Mouse (Mus musculus): ENCODE results near the gene Apaf1. TPM values are rescaled to one million over a fixed set of nuclear protein-coding genes. Genes with fewer than 3 reads are reported as not detected.
A peak's percentile ranks its signal among the peaks of the same experiment; 100 is the strongest.

Gene Apaf1
- polyA plus RNA-seq, 1 experiment from 2014 or later, result 6.8 TPM

DNA sequence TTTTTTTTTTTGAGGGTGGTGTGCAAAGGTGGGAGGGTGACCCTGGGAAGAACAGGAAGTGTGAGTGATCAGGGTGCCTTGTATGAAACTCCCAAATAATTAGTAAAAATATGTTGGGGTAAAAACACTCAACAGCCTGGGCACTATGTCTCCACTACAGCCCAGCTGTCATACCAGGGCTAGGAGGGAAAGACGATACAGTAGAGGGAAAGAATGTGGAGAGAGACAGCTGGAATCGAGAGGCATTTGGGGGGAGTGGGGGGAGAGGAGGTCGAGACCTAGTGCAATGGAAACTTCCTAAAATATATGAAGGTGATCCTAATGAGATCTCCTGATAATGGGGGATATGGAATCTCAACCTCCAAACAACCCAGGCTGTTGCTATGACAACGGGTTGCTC lies 27.3 kb upstream of the Apaf1 start:
- no peak for ATAC-seq (ENCODE audit: low read depth)
- no peak overlapping the region for H3K27ac ChIP-seq
- 61% methylated on average over 4 of the region's 4 CpGs for WGBS (ENCODE audit: insufficient replicate concordance)

DNA sequence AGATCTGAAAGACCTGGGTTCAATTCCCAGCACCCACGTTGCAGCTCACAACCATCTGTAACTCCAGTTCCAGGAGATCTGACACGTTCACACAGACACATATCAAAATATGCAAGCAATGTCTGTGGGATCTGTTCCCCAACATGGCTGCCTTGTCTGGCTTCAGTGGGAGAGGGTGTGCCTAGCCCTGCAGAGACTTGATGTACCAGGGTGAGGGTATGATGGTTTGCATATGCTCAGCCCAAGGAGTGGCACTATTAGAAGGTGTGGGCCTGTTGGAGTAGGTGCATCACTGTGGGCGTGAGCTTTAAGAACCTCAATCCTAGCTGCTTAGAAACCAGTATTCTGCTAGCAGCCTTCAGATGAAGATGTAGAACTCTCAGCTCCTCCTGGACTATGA lies 23.4 kb upstream of the Apaf1 start:
- H3K4me1 ChIP-seq (replicated peaks), result no peaks in the 10 kb centered on the region
- no peak overlapping the region for H3K4me3 ChIP-seq (replicated peaks)
- H3K27ac ChIP-seq, result no peak overlapping the region
- H3K4me2 ChIP-seq, result no peak overlapping the region
- H3K9me3 ChIP-seq (replicated peaks), result no peaks in the 10 kb centered on the region
- WGBS (ENCODE audit: insufficient replicate concordance), result 62% methylated on average over 3 of the region's 3 CpGs
- no peak overlapping the region for H3K9ac ChIP-seq
- no peak for ATAC-seq (ENCODE audit: low read depth)
- no peaks in the 10 kb centered on the region for H3K27me3 ChIP-seq
- DNase-seq, result no peak
- H3K36me3 ChIP-seq, result no peaks in the 10 kb centered on the region

More for the DNA sequence above, 27.3 kb upstream of the Apaf1 start:
- Histone ChIP-seq H3K4me1 (replicated peaks) (no peaks in the 10 kb centered on the region), H3K9ac (no peak overlapping the region), H3K4me3 (replicated peaks) (no peak overlapping the region), H3K36me3 (peaks cover 23% of the 10 kb centered on the region), H3K4me2 (no peak overlapping the region), H3K9me3 (replicated peaks) (no peaks in the 10 kb centered on the region), H3K27me3 (no peaks in the 10 kb centered on the region)
- no peak for DNase-seq

DNA sequence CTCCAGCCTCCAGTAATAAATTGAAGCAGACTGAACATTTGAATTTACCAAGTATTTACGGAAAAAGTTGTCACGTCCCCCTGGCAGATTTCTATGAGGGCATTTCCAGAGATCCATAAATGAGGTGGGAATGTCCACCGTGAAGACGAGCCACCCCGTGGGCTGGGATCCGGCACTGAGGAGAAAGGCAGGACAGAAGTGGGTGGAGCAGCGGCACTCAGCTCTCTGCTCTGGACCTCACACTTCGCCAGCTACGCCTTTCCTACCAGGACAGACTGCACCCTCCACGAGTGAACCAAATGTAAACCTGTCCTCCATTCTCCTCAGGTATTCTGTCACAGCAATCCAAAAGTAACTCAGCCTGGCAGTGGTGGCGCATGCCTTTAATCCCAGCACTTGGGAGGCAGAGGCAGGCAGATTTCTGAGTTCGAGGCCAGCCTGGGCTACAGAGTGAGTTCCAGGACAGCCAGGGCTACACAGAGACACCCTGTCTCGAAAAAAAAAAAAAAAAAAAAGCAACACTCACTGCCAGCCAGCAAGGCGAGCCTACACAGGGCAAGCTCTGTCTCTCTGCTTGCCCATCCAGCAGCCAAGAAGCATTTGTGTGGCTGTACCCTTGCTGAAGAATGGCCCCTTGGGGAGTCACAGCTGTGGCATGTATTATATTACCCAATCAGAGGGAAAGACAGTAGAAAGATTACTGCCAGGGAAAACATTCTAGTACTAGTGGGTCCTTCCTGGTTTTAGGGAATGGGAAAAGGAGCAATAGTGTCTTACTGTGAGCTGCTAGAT lies 20.4 kb upstream of the Apaf1 start:
- Histone ChIP-seq H3K27ac (no peak overlapping the region), H3K36me3 (no peaks in the 10 kb centered on the region), H3K4me2 (no peak overlapping the region), H3K4me1 (replicated peaks) (no peaks in the 10 kb centered on the region), H3K9me3 (replicated peaks) (no peaks in the 10 kb centered on the region), H3K4me3 (replicated peaks) (no peak overlapping the region), H3K27me3 (no peaks in the 10 kb centered on the region), H3K9ac (no peak overlapping the region)
- WGBS (ENCODE audit: insufficient replicate concordance), result 76% methylated on average over 14 of the region's 14 CpGs
- DNase-seq (no peak), ATAC-seq (ENCODE audit: low read depth) (no peak)

DNA sequence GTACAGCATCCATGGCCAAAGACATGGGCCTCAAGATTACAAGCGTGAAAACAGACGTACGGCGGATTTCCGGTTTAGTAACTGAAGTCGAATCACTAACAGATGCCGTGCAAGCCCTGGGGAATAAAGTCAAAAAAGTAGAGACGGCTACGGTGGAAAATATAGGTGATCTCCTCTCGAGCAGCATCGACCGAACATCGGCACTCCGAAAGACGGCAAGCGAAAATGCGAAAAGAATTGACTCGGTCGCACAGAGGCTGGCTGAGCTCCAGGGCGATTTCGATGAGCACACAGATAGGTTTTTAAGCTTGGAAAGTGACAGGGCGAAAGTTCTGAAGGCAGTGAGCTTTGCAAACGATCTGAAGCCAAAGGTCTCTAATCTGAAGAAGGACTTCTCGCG lies 19.4 kb upstream of the Apaf1 start:
- H3K36me3 ChIP-seq, result no peaks in the 10 kb centered on the region
- no peaks in the 10 kb centered on the region for H3K4me1 ChIP-seq (replicated peaks)
- no peaks in the 10 kb centered on the region for H3K9me3 ChIP-seq (replicated peaks)
- 86% methylated on average over 25 of the region's 25 CpGs for WGBS (ENCODE audit: insufficient replicate concordance)
- H3K27ac ChIP-seq, result no peak overlapping the region
- no peak overlapping the region for H3K9ac ChIP-seq
- H3K4me2 ChIP-seq, result no peak overlapping the region
- no peaks in the 10 kb centered on the region for H3K27me3 ChIP-seq
- ATAC-seq (ENCODE audit: low read depth) (no peak), DNase-seq (no peak)
- no peak overlapping the region for H3K4me3 ChIP-seq (replicated peaks)

DNA sequence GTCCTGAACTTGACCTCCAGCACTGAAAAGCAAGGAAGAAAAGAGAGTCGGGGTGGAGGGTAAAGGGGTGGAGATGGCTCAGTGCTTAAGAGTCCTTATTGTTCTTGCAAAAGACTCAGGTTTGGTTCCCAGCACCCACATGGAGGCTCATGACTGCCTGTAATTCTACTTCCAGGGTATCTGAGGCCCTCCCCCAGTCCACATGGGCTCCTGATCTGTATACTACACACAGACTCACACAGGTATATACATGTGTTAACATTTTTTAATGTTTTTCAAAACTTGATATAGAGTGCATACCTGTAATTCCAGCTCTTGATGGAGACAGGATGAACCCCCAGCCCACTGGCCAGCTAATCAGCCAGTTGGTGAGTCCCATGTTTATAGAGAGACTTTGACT lies 17.5 kb upstream of the Apaf1 start:
- no peak overlapping the region for H3K27ac ChIP-seq
- H3K4me1 ChIP-seq (replicated peaks), result no peaks in the 10 kb centered on the region
- no peak for DNase-seq
- no peak overlapping the region for H3K4me2 ChIP-seq
- no peak for ATAC-seq (ENCODE audit: low read depth)
- no peaks in the 10 kb centered on the region for H3K27me3 ChIP-seq
- H3K9me3 ChIP-seq (replicated peaks), result no peaks in the 10 kb centered on the region
- no peak overlapping the region for H3K4me3 ChIP-seq (replicated peaks)
- 86% methylated on average over 1 of the region's 1 CpGs for WGBS (ENCODE audit: insufficient replicate concordance)
- H3K9ac ChIP-seq, result no peak overlapping the region
- no peaks in the 10 kb centered on the region for H3K36me3 ChIP-seq

DNA sequence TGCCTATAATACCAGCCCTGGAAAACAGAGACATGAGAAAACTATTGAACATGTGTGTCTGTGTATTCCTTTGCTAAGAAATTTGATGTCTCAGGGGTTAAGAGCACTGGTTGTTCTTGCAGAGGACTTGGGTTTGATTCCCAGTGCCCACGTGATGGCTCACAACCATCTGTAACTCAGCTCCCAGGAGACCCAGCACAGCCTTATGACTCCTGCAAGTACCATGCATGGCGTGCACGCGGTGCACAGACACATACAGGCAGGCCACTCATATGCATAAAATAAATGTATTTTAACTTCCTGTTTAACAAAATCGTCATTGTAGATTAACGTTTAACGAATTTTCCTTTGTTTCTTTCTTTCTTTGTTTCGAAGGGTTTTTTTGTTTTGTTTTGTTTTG lies 15.5 kb upstream of the Apaf1 start:
- no peaks in the 10 kb centered on the region for H3K36me3 ChIP-seq
- no peaks in the 10 kb centered on the region for H3K27me3 ChIP-seq
- 84% methylated on average over 8 of the region's 8 CpGs for WGBS (ENCODE audit: insufficient replicate concordance)
- H3K9me3 ChIP-seq (replicated peaks), result no peaks in the 10 kb centered on the region
- no peak overlapping the region for H3K4me3 ChIP-seq (replicated peaks)
- DNase-seq, result no peak
- H3K9ac ChIP-seq, result no peak overlapping the region
- H3K4me1 ChIP-seq (replicated peaks), result no peaks in the 10 kb centered on the region
- H3K4me2 ChIP-seq, result no peak overlapping the region
- no peak for ATAC-seq (ENCODE audit: low read depth)
- H3K27ac ChIP-seq, result no peak overlapping the region

GRCm38 (mm10) chr10:91094251-91095104 lies 11.9 kb upstream of the Apaf1 start:
- Histone ChIP-seq H3K9ac (no peak overlapping the region), H3K27ac (no peak overlapping the region), H3K4me1 (replicated peaks) (no peaks in the 10 kb centered on the region), H3K4me3 (replicated peaks) (no peak overlapping the region), H3K4me2 (no peak overlapping the region), H3K27me3 (no peaks in the 10 kb centered on the region), H3K9me3 (replicated peaks) (no peaks in the 10 kb centered on the region), H3K36me3 (no peaks in the 10 kb centered on the region)
- 61% methylated on average over 15 of the region's 15 CpGs for WGBS (ENCODE audit: insufficient replicate concordance)
- DNase-seq, result no peak
- ATAC-seq (ENCODE audit: low read depth), result no peak

GRCm38 (mm10) chr10:91092812-91093211 lies 10.2 kb upstream of the Apaf1 start:
- Histone ChIP-seq H3K36me3 (no peaks in the 10 kb centered on the region), H3K4me1 (replicated peaks) (no peaks in the 10 kb centered on the region), H3K27ac (no peak overlapping the region), H3K9ac (no peak overlapping the region), H3K4me3 (replicated peaks) (no peak overlapping the region), H3K4me2 (no peak overlapping the region), H3K27me3 (no peaks in the 10 kb centered on the region), H3K9me3 (replicated peaks) (no peaks in the 10 kb centered on the region)
- no peak for DNase-seq
- ATAC-seq (ENCODE audit: low read depth), result no peak
- 76% methylated on average over 4 of the region's 4 CpGs for WGBS (ENCODE audit: insufficient replicate concordance)

GRCm38 (mm10) chr10:91083393-91083927 lies 890 bp upstream of the Apaf1 start:
- no peak for DNase-seq
- Histone ChIP-seq H3K4me1 (replicated peaks) (peaks cover 22% of the 10 kb centered on the region), H3K9me3 (replicated peaks) (no peaks in the 10 kb centered on the region), H3K27ac (0 out of 2 replicates have a peak overlapping the region, but pooled peaks have one; percentile 63), H3K4me3 (replicated peaks) (peak overlapping the region; percentile 98), H3K4me2 (peak overlapping the region; percentile 95), H3K27me3 (no peaks in the 10 kb centered on the region), H3K36me3 (peaks cover 10% of the 10 kb centered on the region), H3K9ac (peak overlapping the region; percentile 82)
- 40% methylated on average over 12 of the region's 12 CpGs for WGBS (ENCODE audit: insufficient replicate concordance)
- ATAC-seq (ENCODE audit: low read depth), result no peak

DNA sequence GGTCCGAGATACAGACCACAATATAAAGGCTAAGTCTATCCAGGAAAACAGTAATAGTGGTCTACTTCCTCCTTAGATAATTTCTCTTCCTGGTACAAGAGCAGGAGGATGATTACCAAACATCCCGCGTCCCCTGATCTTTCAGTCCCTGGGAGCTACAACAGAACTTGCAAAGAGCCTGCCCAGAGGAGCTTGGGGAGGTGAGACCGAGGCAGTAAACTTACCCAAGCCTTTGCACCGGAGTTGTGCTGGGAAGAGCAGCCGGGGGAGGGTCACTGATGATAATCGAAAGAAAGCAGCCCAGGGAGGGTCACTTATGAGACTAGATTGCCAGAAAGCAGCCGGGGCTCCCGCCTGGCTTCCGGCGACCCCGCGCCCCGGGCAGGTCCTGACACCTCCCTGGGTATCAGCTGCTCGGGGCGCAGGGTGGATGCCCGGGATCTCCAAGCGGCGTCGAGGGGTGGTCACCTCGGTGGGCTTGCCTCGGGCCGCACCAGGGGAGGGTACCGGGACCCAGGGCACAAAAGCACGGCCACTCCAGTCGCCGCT lies 537 bp downstream of the Apaf1 start:
- H3K9ac ChIP-seq, result peak overlapping the region; percentile 94
- H3K4me2 ChIP-seq, result peak overlapping the region; percentile 95
- H3K9me3 ChIP-seq (replicated peaks), result no peaks in the 10 kb centered on the region
- WGBS (ENCODE audit: insufficient replicate concordance), result under 1% methylated on average over 27 of the region's 27 CpGs
- peak; percentile 47 for ATAC-seq (ENCODE audit: low read depth)
- DNase-seq, result peak; percentile 36
- H3K27me3 ChIP-seq, result no peaks in the 10 kb centered on the region
- H3K4me3 ChIP-seq (replicated peaks), result peak overlapping the region; percentile 98
- H3K4me1 ChIP-seq (replicated peaks), result peaks cover 22% of the 10 kb centered on the region
- peak overlapping the region; percentile 89 for H3K27ac ChIP-seq
- H3K36me3 ChIP-seq, result peaks cover 21% of the 10 kb centered on the region

- no peak for DNase-seq
- no peak overlapping the region for H3K4me3 ChIP-seq (replicated peaks)
Observed at GRCm38 (mm10) chr10:91080540-91080939, 2.0 kb downstream of the Apaf1 start.

More at GRCm38 (mm10) chr10:91080540-91080939, 2.0 kb downstream of the Apaf1 start:
- Histone ChIP-seq H3K36me3 (peaks cover 36% of the 10 kb centered on the region), H3K9ac (no peak overlapping the region), H3K27me3 (no peaks in the 10 kb centered on the region), H3K27ac (no peak overlapping the region), H3K9me3 (replicated peaks) (no peaks in the 10 kb centered on the region), H3K4me2 (no peak overlapping the region), H3K4me1 (replicated peaks) (peaks cover 22% of the 10 kb centered on the region)
- no peak for ATAC-seq (ENCODE audit: low read depth)
- 70% methylated on average over 5 of the region's 5 CpGs for WGBS (ENCODE audit: insufficient replicate concordance)
